Mouse (Mus musculus) olfactory bulb, adult 2 months (tissue): ENCODE measurements around the gene Cemip. TPM values are rescaled to one million over a fixed set of nuclear protein-coding genes. Genes with fewer than 3 reads are reported as not detected.

Experiments used
- H3K27ac ChIP-seq: fragments of 200-500 bp; 2 replicates; pipeline ENCODE4 v1.5.1; 2012; ENCODE audit warnings: low read depth, low read length; ENCODE audit not compliant: insufficient read depth
- H3K4me1 ChIP-seq: fragments of 200-500 bp; 2 replicates; pipeline ENCODE4 v1.6.1; 2012; ENCODE audit warnings: low read length; ENCODE audit not compliant: control insufficient read depth, insufficient read depth
- H3K4me3 ChIP-seq: fragments of 200-500 bp; 2 replicates; pipeline ENCODE4 v1.5.1; 2012; ENCODE audit warnings: mild to moderate bottlenecking, low read depth, low read length, moderate library complexity; ENCODE audit not compliant: insufficient read depth
- CTCF ChIP-seq: fragments of 200-500 bp; IDR thresholded peaks from 2 replicates; pipeline ENCODE4 v1.5.1; 2012; ENCODE audit warnings: low read depth, mild to moderate bottlenecking, low read length, moderate library complexity; ENCODE audit not compliant: insufficient read depth
- POLR2A ChIP-seq: fragments of 200-500 bp; IDR thresholded peaks from 2 replicates; pipeline ENCODE4 v1.6.1; 2012; ENCODE audit warnings: mild to moderate bottlenecking, low read depth, low read length, moderate library complexity; ENCODE audit not compliant: insufficient read depth
- WGBS: fragments of 180-500 bp; shearing (Covaris S2); methylation state at CpG from one replicate; pipeline ENCODE4 v1.1.7; 2018; 5-methylcytosine and 5-hydroxymethylcytosine counted together
- polyA plus RNA-seq: library from polyadenylated mRNA; stranded (reverse); fragments of >200 nt; gene quantifications from 2 replicates; pipeline ENCODE4 v1.2.4, GENCODE M21; 2012; ENCODE audit warnings: low replicate concordance; ENCODE audit not compliant: missing spikeins, insufficient read depth, insufficient read length

Cemip gene
- polyA plus RNA-seq, 1 experiment, result not detected

GRCm38 (mm10) chr7:83966047-83966818 lies 120.1 kb downstream of the Cemip start:
- Histone ChIP-seq H3K4me3 (no peak overlapping the region), H3K27ac (no peak overlapping the region), H3K4me1 (no peaks in the 10 kb centered on the region)
- WGBS, result 87% methylated on average over 5 of the region's 5 CpGs
- TF ChIP-seq POLR2A (no peak), CTCF (no peak)

GRCm38 (mm10) chr7:83965181-83965580 lies 121.1 kb downstream of the Cemip start:
- TF ChIP-seq POLR2A (no peak), CTCF (no peak)
- no peak overlapping the region for H3K27ac ChIP-seq
- no peak overlapping the region for H3K4me3 ChIP-seq
- H3K4me1 ChIP-seq, result no peaks in the 10 kb centered on the region

GRCm38 (mm10) chr7:83952511-83952910 lies 133.8 kb downstream of the Cemip start:
- Histone ChIP-seq H3K27ac (no peak overlapping the region), H3K4me3 (no peak overlapping the region), H3K4me1 (no peaks in the 10 kb centered on the region)
- TF ChIP-seq POLR2A (no peak), CTCF (no peak)
- WGBS, result 84% methylated on average over 9 of the region's 9 CpGs

- Histone ChIP-seq H3K4me3 (no peak overlapping the region), H3K4me1 (no peaks in the 10 kb centered on the region), H3K27ac (no peak overlapping the region)
- TF ChIP-seq CTCF (no peak), POLR2A (no peak)
- 95% methylated on average over 14 of the region's 14 CpGs for whole genome bisulfite sequencing
Measured at GRCm38 (mm10) chr7:83951327-83951726, 135.0 kb downstream of the Cemip start.

- Histone ChIP-seq H3K4me1 (no peaks in the 10 kb centered on the region), H3K4me3 (no peak overlapping the region), H3K27ac (no peak overlapping the region)
- TF ChIP-seq CTCF (no peak), POLR2A (no peak)
- 82% methylated on average over 6 of the region's 6 CpGs for WGBS
Measured at GRCm38 (mm10) chr7:83949662-83950061, 136.6 kb downstream of the Cemip start.

GRCm38 (mm10) chr7:83948743-83949142 lies 137.6 kb downstream of the Cemip start:
- WGBS, result 86% methylated on average over 7 of the region's 7 CpGs

GRCm38 (mm10) chr7:83941701-83942101 lies 144.6 kb downstream of the Cemip start:
- peaks cover 5% of the 10 kb centered on the region for H3K4me1 ChIP-seq
- H3K27ac ChIP-seq, result no peak overlapping the region
- 76% methylated on average over 8 of the region's 8 CpGs for WGBS
- TF ChIP-seq POLR2A (no peak), CTCF (no peak)
- H3K4me3 ChIP-seq, result no peak overlapping the region

More at GRCm38 (mm10) chr7:83948743-83949142, 137.6 kb downstream of the Cemip start:
- H3K4me3 ChIP-seq, result no peak overlapping the region
- no peak overlapping the region for H3K27ac ChIP-seq
- TF ChIP-seq CTCF (no peak), POLR2A (no peak)
- no peaks in the 10 kb centered on the region for H3K4me1 ChIP-seq

- 57% methylated on average over 2 of the region's 2 CpGs for WGBS
- H3K27ac ChIP-seq, result no peak overlapping the region
- TF ChIP-seq POLR2A (no peak), CTCF (no peak)
Measured at GRCm38 (mm10) chr7:83940136-83940535, 146.2 kb downstream of the Cemip start.

GRCm38 (mm10) chr7:83939017-83939721 lies 147.1 kb downstream of the Cemip start:
- H3K27ac ChIP-seq, result no peak overlapping the region
- TF ChIP-seq CTCF (no peak), POLR2A (no peak)
- no peak overlapping the region for H3K4me3 ChIP-seq
- 72% methylated on average over 3 of the region's 3 CpGs for WGBS
- H3K4me1 ChIP-seq, result peaks cover 5% of the 10 kb centered on the region

More at GRCm38 (mm10) chr7:83940136-83940535, 146.2 kb downstream of the Cemip start:
- H3K4me3 ChIP-seq, result no peak overlapping the region
- peaks cover 5% of the 10 kb centered on the region for H3K4me1 ChIP-seq
